Mouse (Mus musculus) C2C12 (cell line): ENCODE results near the gene Syne2.

ENCODE experiments used
- CTCF ChIP-seq: IDR thresholded peaks from one replicate; pipeline ENCODE4 v1.5.1; 2011; ENCODE audit not compliant: control insufficient read depth, insufficient read depth, insufficient read length
- FOSL1 ChIP-seq: IDR thresholded peaks from one replicate; pipeline ENCODE4 v1.8.0; 2011; ENCODE audit warnings: mild to moderate bottlenecking, low read length; ENCODE audit not compliant: poor library complexity, insufficient read depth, severe bottlenecking
- MAX ChIP-seq: IDR thresholded peaks from one replicate; pipeline ENCODE4 v1.6.1; 2011; ENCODE audit warnings: mild to moderate bottlenecking, control low read depth
- MYOD1 ChIP-seq: IDR thresholded peaks from one replicate; pipeline ENCODE4 v1.6.1; 2011; ENCODE audit warnings: low read depth; ENCODE audit not compliant: control insufficient read depth, insufficient read length
- MYOG ChIP-seq: IDR thresholded peaks from one replicate; pipeline ENCODE4 v1.6.1; 2011; ENCODE audit not compliant: control insufficient read depth, insufficient read length; ENCODE audit errors: extremely low read depth
- USF1 ChIP-seq: IDR thresholded peaks from one replicate; pipeline ENCODE4 v1.6.1; 2011; ENCODE audit warnings: low read depth, mild to moderate bottlenecking, control low read depth, moderate library complexity

GRCm38 (mm10) chr12:76095117-76096035 is 277.4 kb downstream of the Syne2 start:
- TF ChIP-seq CTCF (no peak), MAX (no peak), USF1 (no peak), MYOG (no peak), MYOD1 (no peak), FOSL1 (no peak)
